Mouse (Mus musculus) lung, adult 2 months (tissue): ENCODE results near the gene Mapk12.

Experiments used
- CTCF ChIP-seq: fragments of 200-500 bp; IDR thresholded peaks from 2 replicates; pipeline ENCODE4 v1.5.1; 2011; ENCODE audit warnings: mild to moderate bottlenecking, low read length, control low read depth; ENCODE audit not compliant: insufficient read depth
- POLR2A ChIP-seq: fragments of 200-500 bp; IDR thresholded peaks from 2 replicates; pipeline ENCODE4 v1.6.1; 2011; ENCODE audit warnings: low read depth, mild to moderate bottlenecking, control low read depth, low read length, borderline replicate concordance; ENCODE audit errors: extremely low read depth

- TF ChIP-seq POLR2A: peak; percentile 17; the same call in 1 of the 2 replicates
- no peak for TF ChIP-seq CTCF
These were observed 6.0 kb upstream of the Mapk12 start for GRCm38 (mm10) chr15:89146537-89146936.
